Mouse (Mus musculus) midbrain, embryonic 10.5 days (tissue): ENCODE measurements around the gene Ercc1. TPM values are rescaled to one million over a fixed set of nuclear protein-coding genes. Genes with fewer than 3 reads are reported as not detected.
A peak's percentile ranks its signal among the peaks of the same experiment; 100 is the strongest.

Experiments used
- DNase-seq: peaks from one replicate; pipeline ENCODE4 v3.0.0-alpha.2; 2017; ENCODE audit warnings: low spot score
- H3K27ac ChIP-seq: fragments of 300-500 bp; sonication (generic); replicated peaks from 2 replicates; pipeline ENCODE4 v1.5.1; 2016; ENCODE audit warnings: mild to moderate bottlenecking
- H3K27me3 ChIP-seq: fragments of 300-500 bp; sonication (generic); 2 replicates; pipeline ENCODE4 v1.6.1; 2016; ENCODE audit warnings: low read depth, mild to moderate bottlenecking; ENCODE audit not compliant: poor library complexity, severe bottlenecking
- H3K36me3 ChIP-seq: fragments of 300-500 bp; sonication (generic); 2 replicates; pipeline ENCODE4 v1.6.1; 2016; ENCODE audit warnings: mild to moderate bottlenecking, moderate library complexity
- H3K4me1 ChIP-seq: fragments of 300-500 bp; sonication (generic); 2 replicates; pipeline ENCODE4 v1.6.1; 2016
- H3K4me3 ChIP-seq: fragments of 300-500 bp; sonication (generic); 2 replicates; pipeline ENCODE4 v1.5.1; 2016; ENCODE audit warnings: mild to moderate bottlenecking, moderate library complexity
- H3K9me3 ChIP-seq: fragments of 300-500 bp; sonication (generic); replicated peaks from 2 replicates; pipeline ENCODE4 v1.6.1; 2016; ENCODE audit warnings: mild to moderate bottlenecking
- WGBS: fragments of 180-500 bp; shearing (Covaris S2); methylation state at CpG from one replicate; pipeline ENCODE4 v1.1.7; 2016; 5-methylcytosine and 5-hydroxymethylcytosine counted together
- polyA plus RNA-seq: library from polyadenylated mRNA; unstranded; fragments of >200 nt; fragmentation: Nextera tagmentation; extraction: Ambion mirVana; gene quantifications from 2 replicates; pipeline ENCODE4 v1.2.1, GENCODE M21; 2016

Ercc1 gene
- polyA plus RNA-seq, 1 experiment from 2014 or later, result 118 TPM

- Histone ChIP-seq H3K27ac (no peak overlapping the region), H3K36me3 (peaks cover 74% of the 10 kb centered on the region), H3K9me3 (no peaks in the 10 kb centered on the region), H3K27me3 (no peaks in the 10 kb centered on the region), H3K4me3 (no peak overlapping the region), H3K4me1 (peaks cover 11% of the 10 kb centered on the region)
- 97% methylated on average over 8 of the region's 8 CpGs for WGBS
- no peak for DNase-seq
Observed at GRCm38 (mm10) chr7:19350221-19350620, 5.6 kb downstream of the Ercc1 start.

- no peaks in the 10 kb centered on the region for H3K9me3 ChIP-seq
- peaks cover 76% of the 10 kb centered on the region for H3K36me3 ChIP-seq
- no peak overlapping the region for H3K27ac ChIP-seq
- 87% methylated on average over 5 of the region's 5 CpGs for WGBS
- no peak overlapping the region for H3K4me3 ChIP-seq
- no peaks in the 10 kb centered on the region for H3K27me3 ChIP-seq
- peaks cover 20% of the 10 kb centered on the region for H3K4me1 ChIP-seq
- no peak for DNase-seq
Observed at GRCm38 (mm10) chr7:19354991-19355390, 10.4 kb downstream of the Ercc1 start.

- no peak overlapping the region for H3K27ac ChIP-seq
- no peaks in the 10 kb centered on the region for H3K9me3 ChIP-seq
- 81% methylated on average over 10 of the region's 10 CpGs for WGBS
- H3K4me1 ChIP-seq, result peaks cover 33% of the 10 kb centered on the region
- peaks cover 65% of the 10 kb centered on the region for H3K36me3 ChIP-seq
- no peaks in the 10 kb centered on the region for H3K27me3 ChIP-seq
- no peak for DNase-seq
- peak overlapping the region; percentile 2; the same call in 1 of the 2 replicates for H3K4me3 ChIP-seq
Observed at GRCm38 (mm10) chr7:19356311-19356710, 11.7 kb downstream of the Ercc1 start.

- peaks cover 47% of the 10 kb centered on the region for H3K4me1 ChIP-seq
- no peak overlapping the region for H3K27ac ChIP-seq
- H3K4me3 ChIP-seq, result peak overlapping the region; percentile 87
- peaks cover 52% of the 10 kb centered on the region for H3K36me3 ChIP-seq
- no peak for DNase-seq
- WGBS, result 93% methylated on average over 25 of the region's 25 CpGs
- H3K9me3 ChIP-seq, result no peaks in the 10 kb centered on the region
- peaks cover 5% of the 10 kb centered on the region; the same call in 1 of the 2 replicates for H3K27me3 ChIP-seq
Observed at GRCm38 (mm10) chr7:19357381-19358375, 13.1 kb downstream of the Ercc1 start.

- Histone ChIP-seq H3K4me3 (peak overlapping the region; percentile 87), H3K27ac (peak overlapping the region; percentile 93), H3K9me3 (no peaks in the 10 kb centered on the region), H3K4me1 (peaks cover 56% of the 10 kb centered on the region), H3K27me3 (peaks cover 14% of the 10 kb centered on the region; the same call in 1 of the 2 replicates), H3K36me3 (peaks cover 42% of the 10 kb centered on the region)
- DNase-seq, result no peak
- 28% methylated on average over 13 of the region's 13 CpGs for WGBS
Observed at GRCm38 (mm10) chr7:19358634-19359033, 14.1 kb downstream of the Ercc1 start.

- peak within 1 kb of the TSS; percentile 93 for H3K27ac ChIP-seq
- peak within 1 kb of the TSS; percentile 87 for H3K4me3 ChIP-seq
- DNase-seq, result peak; percentile 87
- H3K36me3 ChIP-seq, result peaks cover 35% of the 10 kb centered on the region
- H3K4me1 ChIP-seq, result peaks cover 62% of the 10 kb centered on the region
- under 1% methylated on average over 31 of the region's 31 CpGs for WGBS
- H3K27me3 ChIP-seq, result peaks cover 21% of the 10 kb centered on the region; the same call in 1 of the 2 replicates
- no peaks in the 10 kb centered on the region for H3K9me3 ChIP-seq
Observed at GRCm38 (mm10) chr7:19359299-19359891, 14.8 kb downstream of the Ercc1 start, which contains the start of the genes Cd3eap and Ppp1r13l. Cd3eap (minus strand) TSS chr7:19359483. Ppp1r13l (plus strand) TSS chr7:19359749.

GRCm38 (mm10) chr7:19359892-19360641 lies 15.5 kb downstream of the Ercc1 start:
- H3K36me3 ChIP-seq, result peaks cover 28% of the 10 kb centered on the region
- H3K4me1 ChIP-seq, result peaks cover 62% of the 10 kb centered on the region
- no peaks in the 10 kb centered on the region for H3K9me3 ChIP-seq
- DNase-seq, result peak; percentile 82
- H3K4me3 ChIP-seq, result peak overlapping the region; percentile 87
- under 1% methylated on average over 44 of the region's 45 CpGs for WGBS
- peak overlapping the region; percentile 93 for H3K27ac ChIP-seq
- peaks cover 21% of the 10 kb centered on the region; the same call in 1 of the 2 replicates for H3K27me3 ChIP-seq

- peak overlapping the region; percentile 87 for H3K4me3 ChIP-seq
- peaks cover 22% of the 10 kb centered on the region for H3K36me3 ChIP-seq
- under 1% methylated on average over 27 of the region's 27 CpGs for WGBS
- DNase-seq, result peak; percentile 88
- peaks cover 21% of the 10 kb centered on the region; the same call in 1 of the 2 replicates for H3K27me3 ChIP-seq
- H3K4me1 ChIP-seq, result peaks cover 62% of the 10 kb centered on the region
- H3K27ac ChIP-seq, result peak overlapping the region; percentile 77
- H3K9me3 ChIP-seq, result no peaks in the 10 kb centered on the region
Observed at GRCm38 (mm10) chr7:19360944-19361343, 16.4 kb downstream of the Ercc1 start.

GRCm38 (mm10) chr7:19361720-19362119 lies 17.1 kb downstream of the Ercc1 start:
- DNase-seq, result peak; percentile 74
- WGBS, result 15% methylated on average over 16 of the region's 16 CpGs

GRCm38 (mm10) chr7:19362276-19362675 lies 17.7 kb downstream of the Ercc1 start:
- Histone ChIP-seq H3K36me3 (peaks cover 8% of the 10 kb centered on the region), H3K9me3 (no peaks in the 10 kb centered on the region), H3K27ac (peak overlapping the region; percentile 77), H3K27me3 (peaks cover 21% of the 10 kb centered on the region; the same call in 1 of the 2 replicates), H3K4me1 (peaks cover 62% of the 10 kb centered on the region), H3K4me3 (peak overlapping the region; percentile 87)
- DNase-seq, result no peak
- 29% methylated on average over 4 of the region's 4 CpGs for WGBS

More at GRCm38 (mm10) chr7:19361720-19362119, 17.1 kb downstream of the Ercc1 start:
- peak overlapping the region; percentile 77; the same call in 1 of the 2 replicates for H3K27ac ChIP-seq
- H3K4me1 ChIP-seq, result peaks cover 62% of the 10 kb centered on the region
- peaks cover 21% of the 10 kb centered on the region; the same call in 1 of the 2 replicates for H3K27me3 ChIP-seq
- peak overlapping the region; percentile 87 for H3K4me3 ChIP-seq
- H3K9me3 ChIP-seq, result no peaks in the 10 kb centered on the region
- peaks cover 14% of the 10 kb centered on the region for H3K36me3 ChIP-seq

GRCm38 (mm10) chr7:19363881-19364280 lies 19.3 kb downstream of the Ercc1 start:
- peaks cover 29% of the 10 kb centered on the region for H3K27me3 ChIP-seq
- H3K27ac ChIP-seq, result peak overlapping the region; percentile 57; the same call in 1 of the 2 replicates
- no peaks in the 10 kb centered on the region for H3K9me3 ChIP-seq
- WGBS, result 5% methylated on average over 18 of the region's 18 CpGs
- H3K36me3 ChIP-seq, result no peaks in the 10 kb centered on the region
- peak overlapping the region; percentile 29; the same call in 1 of the 2 replicates for H3K4me3 ChIP-seq
- peaks cover 53% of the 10 kb centered on the region for H3K4me1 ChIP-seq
- DNase-seq, result peak; percentile 75

GRCm38 (mm10) chr7:19365376-19365775 lies 20.8 kb downstream of the Ercc1 start:
- H3K4me3 ChIP-seq, result no peak overlapping the region
- H3K27me3 ChIP-seq, result peaks cover 44% of the 10 kb centered on the region
- 0 out of 2 replicates have a peak, but pooled peaks cover 2% of the 10 kb centered on the region for H3K36me3 ChIP-seq
- WGBS, result 83% methylated on average over 4 of the region's 4 CpGs
- no peak for DNase-seq
- H3K4me1 ChIP-seq, result peaks cover 54% of the 10 kb centered on the region
- no peak overlapping the region for H3K27ac ChIP-seq
- no peaks in the 10 kb centered on the region for H3K9me3 ChIP-seq
